Mouse (Mus musculus): ENCODE data around the gene Adora2b.

DNA sequence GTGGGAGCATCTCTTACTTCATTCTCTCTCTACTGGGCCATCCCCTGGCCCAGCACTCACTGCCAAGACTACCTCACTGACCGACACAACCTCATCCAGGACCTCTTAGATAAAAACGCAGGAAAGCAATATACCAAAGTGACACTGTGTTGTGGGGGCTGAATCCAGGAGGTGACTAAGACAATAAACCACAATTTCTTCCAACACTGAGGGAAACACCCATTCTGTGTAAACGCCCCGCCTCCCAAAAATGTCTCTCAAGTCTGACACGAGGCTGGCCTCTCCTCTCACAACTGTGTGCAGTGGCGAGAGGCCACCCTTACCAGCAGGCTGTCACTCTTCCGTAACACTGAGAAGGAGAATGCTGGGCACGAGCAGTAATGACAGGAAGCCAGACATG lies 19.6 kb downstream of the Adora2b start:
- no peak for TF ChIP-seq POLR2A (IDR thresholded peaks at IDR 0.05; ENCODE audit: low read depth, low read length)
- TF ChIP-seq CTCF (IDR thresholded peaks at IDR 0.05; ENCODE audit: extremely low read depth, insufficient read length, insufficient replicate concordance, low read depth, low read length): no peak

All from small intestine, adult 2 months (tissue).